Mouse (Mus musculus) embryonic fibroblast, embryonic 13.5 days (primary cell): ENCODE data around the gene Efcab11. TPM values are rescaled to one million over a fixed set of nuclear protein-coding genes. Genes with fewer than 3 reads are reported as not detected.

Experiments
- H3K27ac ChIP-seq: 2 replicates; pipeline ENCODE4 v1.5.1; 2012; ENCODE audit warnings: low read length, control low read depth, inconsistent platforms; ENCODE audit not compliant: insufficient read depth
- H3K4me1 ChIP-seq: 2 replicates; pipeline ENCODE4 v1.6.1; 2011; ENCODE audit warnings: low read length; ENCODE audit not compliant: control insufficient read depth, insufficient read depth
- H3K4me3 ChIP-seq: 2 replicates; pipeline ENCODE4 v1.5.1; 2011; ENCODE audit warnings: mild to moderate bottlenecking, control low read depth, low read length; ENCODE audit not compliant: insufficient read depth
- CTCF ChIP-seq: IDR thresholded peaks from 2 replicates; pipeline ENCODE4 v1.5.1; 2011; ENCODE audit warnings: mild to moderate bottlenecking, control low read depth, low read length, moderate library complexity, borderline replicate concordance; ENCODE audit not compliant: insufficient read depth
- POLR2A ChIP-seq: IDR thresholded peaks from 2 replicates; pipeline ENCODE4 v1.6.1; 2011; ENCODE audit warnings: low read depth, mild to moderate bottlenecking, control low read depth, low read length, moderate library complexity
- polyA plus RNA-seq: library from polyadenylated mRNA; stranded (reverse); fragments of >200 nt; gene quantifications from 2 replicates; pipeline ENCODE4 v1.2.4, GENCODE M21; 2011; ENCODE audit warnings: low read depth; ENCODE audit not compliant: missing spikeins, insufficient read length

The Efcab11 gene
- 5.5 and 5.8 TPM in 2 replicates for polyA plus RNA-seq

GRCm38 (mm10) chr12:99884269-99885261, at the start of gene Efcab11, which contains the start of gene Tdp1:
Gene Efcab11 (minus strand): TSS chr12:99884439.
Gene Tdp1 (plus strand): TSS chr12:99884517.
- TF ChIP-seq POLR2A (peak; percentile 91), CTCF (no peak)
- peak within 1 kb of the TSS; percentile 94 for H3K4me3 ChIP-seq
- H3K4me1 ChIP-seq, result peaks cover 3% of the 10 kb centered on the region; the same call in 1 of the 2 replicates
- peak within 1 kb of the TSS; percentile 74 for H3K27ac ChIP-seq

GRCm38 (mm10) chr12:99933630-99934029, 49.4 kb upstream of the Efcab11 start:
- TF ChIP-seq CTCF, result no peak
- TF ChIP-seq POLR2A, result no peak
- Histone ChIP-seq H3K4me3 (no peak overlapping the region), H3K4me1 (no peaks in the 10 kb centered on the region), H3K27ac (no peak overlapping the region)

GRCm38 (mm10) chr12:99932245-99932644, 48.0 kb upstream of the Efcab11 start:
- no peak for TF ChIP-seq CTCF
- no peak for TF ChIP-seq POLR2A
- no peak overlapping the region for H3K4me3 ChIP-seq
- H3K27ac ChIP-seq, result no peak overlapping the region
- H3K4me1 ChIP-seq, result 0 out of 2 replicates have a peak, but pooled peaks cover 4% of the 10 kb centered on the region

GRCm38 (mm10) chr12:99929160-99929559, 44.9 kb upstream of the Efcab11 start:
- Histone ChIP-seq H3K4me1 (0 out of 2 replicates have a peak, but pooled peaks cover 4% of the 10 kb centered on the region), H3K4me3 (no peak overlapping the region), H3K27ac (no peak overlapping the region)
- no peak for TF ChIP-seq POLR2A
- TF ChIP-seq CTCF, result no peak

GRCm38 (mm10) chr12:99928311-99928710, 44.1 kb upstream of the Efcab11 start:
- Histone ChIP-seq H3K4me1 (0 out of 2 replicates have a peak, but pooled peaks cover 4% of the 10 kb centered on the region), H3K4me3 (no peak overlapping the region), H3K27ac (no peak overlapping the region)
- TF ChIP-seq CTCF (no peak), POLR2A (no peak)

GRCm38 (mm10) chr12:99923703-99924102, 39.5 kb upstream of the Efcab11 start:
- H3K27ac ChIP-seq, result no peak overlapping the region
- no peak overlapping the region for H3K4me3 ChIP-seq
- 0 out of 2 replicates have a peak, but pooled peaks cover 4% of the 10 kb centered on the region for H3K4me1 ChIP-seq
- no peak for TF ChIP-seq CTCF

- H3K4me3 ChIP-seq, result no peak overlapping the region
- no peak for TF ChIP-seq CTCF
Measured at GRCm38 (mm10) chr12:99923131-99923606, 38.9 kb upstream of the Efcab11 start.

GRCm38 (mm10) chr12:99921045-99921444, 36.8 kb upstream of the Efcab11 start:
- Histone ChIP-seq H3K4me1 (no peaks in the 10 kb centered on the region), H3K4me3 (no peak overlapping the region), H3K27ac (no peak overlapping the region)
- TF ChIP-seq CTCF, result no peak
- TF ChIP-seq POLR2A, result no peak

More at GRCm38 (mm10) chr12:99923131-99923606, 38.9 kb upstream of the Efcab11 start:
- Histone ChIP-seq H3K27ac (no peak overlapping the region), H3K4me1 (0 out of 2 replicates have a peak, but pooled peaks cover 4% of the 10 kb centered on the region)

GRCm38 (mm10) chr12:99919636-99920035, 35.4 kb upstream of the Efcab11 start:
- Histone ChIP-seq H3K27ac (no peak overlapping the region), H3K4me1 (no peaks in the 10 kb centered on the region), H3K4me3 (no peak overlapping the region)
- TF ChIP-seq POLR2A (no peak), CTCF (no peak)
